Mouse (Mus musculus): Measurements from ENCODE around the gene Polr3b. TPM values are rescaled to one million over a fixed set of nuclear protein-coding genes. Genes with fewer than 3 reads are reported as not detected.

Gene Polr3b
- total RNA-seq (2023): 10 to 100 TPM; 24.9 to 31.1 TPM

GRCm38 (mm10) chr10:84621826-84622790 lies at the start of gene Polr3b:
Gene Polr3b, plus strand, starts transcription at chr10:84622292.

GRCm38 (mm10) chr10:84576395-84577070 lies 45.6 kb upstream of the Polr3b start, which contains the start of gene Tcp11l2:
Gene Tcp11l2, plus strand, starts transcription at chr10:84576626.

GRCm38 (mm10) chr10:84755786-84756203 lies 133.7 kb downstream of the Polr3b start, which contains the start of gene Rfx4:
Gene Rfx4, plus strand, starts transcription at chr10:84756062.

Other genes with a start within 250 kb of the Polr3b start
- 10 to 100 TPM in 1 of 2 experiments, 1 to 10 TPM in 1; 9.4 to 13.7 TPM for gene Nuak1, start 181.7 kb upstream of the Polr3b start, total RNA-seq (2023)
- 10 to 100 TPM; 32.8 to 36.4 TPM for gene Ckap4, start 88.2 kb upstream of the Polr3b start, total RNA-seq (2023)
- 10 to 100 TPM; 58.4 to 60.5 TPM for gene Tcp11l2, start 45.7 kb upstream of the Polr3b start, total RNA-seq (2023)
- under 1 TPM in 1 of 2 experiments, not detected in 1; 0.66 TPM for gene Rfx4, start 133.8 kb downstream of the Polr3b start, total RNA-seq (2023)